Mouse (Mus musculus) neural tube, embryonic 11.5 days (tissue): ENCODE results near the gene Slc22a20. TPM values are rescaled to one million over a fixed set of nuclear protein-coding genes. Genes with fewer than 3 reads are reported as not detected.

Experiments
- ATAC-seq: fragments of 200-750 bp; cut with Nextera tagmentation; 2 replicates; pipeline ENCODE4 v1.8.0; 2017; ENCODE audit warnings: moderate number of reproducible peaks, mild to moderate bottlenecking, moderate TSS enrichment, moderate library complexity; ENCODE audit not compliant: insufficient read depth, low FRiP score, low TSS enrichment
- DNase-seq: peaks from one replicate; pipeline ENCODE4 v3.0.0-alpha.2; 2015; ENCODE audit warnings: low spot score
- H3K27ac ChIP-seq: fragments of 300-500 bp; sonication (generic); 2 replicates; pipeline ENCODE4 v1.5.1; 2014; ENCODE audit warnings: low read depth, mild to moderate bottlenecking, low read length
- H3K27me3 ChIP-seq: fragments of 300-500 bp; sonication (generic); 2 replicates; pipeline ENCODE4 v1.6.1; 2014; ENCODE audit warnings: mild to moderate bottlenecking, low read length, mixed read lengths; ENCODE audit not compliant: control insufficient read depth, insufficient read depth
- H3K36me3 ChIP-seq: fragments of 300-500 bp; sonication (generic); 2 replicates; pipeline ENCODE4 v1.6.1; 2014; ENCODE audit warnings: mild to moderate bottlenecking, low read length, moderate library complexity, mixed read lengths; ENCODE audit not compliant: control insufficient read depth, insufficient read depth
- H3K4me1 ChIP-seq: fragments of 300-500 bp; sonication (generic); 2 replicates; pipeline ENCODE4 v1.6.1; 2014; ENCODE audit warnings: low read length, mixed read lengths; ENCODE audit not compliant: control insufficient read depth, insufficient read depth
- H3K4me2 ChIP-seq: fragments of 300-500 bp; sonication (generic); 2 replicates; pipeline ENCODE4 v1.6.1; 2014; ENCODE audit warnings: low read depth, mild to moderate bottlenecking, moderate library complexity
- H3K4me3 ChIP-seq: fragments of 300-500 bp; sonication (generic); 2 replicates; pipeline ENCODE4 v1.5.1; 2014; ENCODE audit warnings: low read depth, low read length
- H3K9ac ChIP-seq: fragments of 300-500 bp; sonication (generic); 2 replicates; pipeline ENCODE4 v1.6.1; 2014; ENCODE audit warnings: mild to moderate bottlenecking, low read length
- H3K9me3 ChIP-seq: fragments of 300-500 bp; sonication (generic); 2 replicates; pipeline ENCODE4 v1.6.1; 2016; ENCODE audit warnings: low read length; ENCODE audit not compliant: control insufficient read depth
- WGBS: fragments of 180-500 bp; shearing (Covaris S2); extraction: QIAGEN DNeasy Blood & Tissue Kit; methylation state at CpG from one replicate; pipeline ENCODE4 v1.1.7; 2014; 5-methylcytosine and 5-hydroxymethylcytosine counted together
- polyA plus RNA-seq: library from polyadenylated mRNA; unstranded; fragments of >200 nt; fragmentation: Nextera tagmentation; extraction: Ambion mirVana; gene quantifications from 2 replicates; pipeline ENCODE4 v1.2.1, GENCODE M21; 2014

Gene Slc22a20
- polyA plus RNA-seq, 1 experiment from 2014 or later, result not detected

- ATAC-seq (no peak), DNase-seq (no peak)
- WGBS, result 90% methylated on average over 13 of the region's 13 CpGs
- Histone ChIP-seq H3K36me3 (peaks cover 5% of the 10 kb centered on the region), H3K9me3 (no peaks in the 10 kb centered on the region), H3K27ac (no peak overlapping the region), H3K4me1 (no peaks in the 10 kb centered on the region), H3K27me3 (no peaks in the 10 kb centered on the region), H3K4me3 (no peak overlapping the region), H3K4me2 (no peak overlapping the region), H3K9ac (no peak overlapping the region)
These were observed 33.8 kb downstream of the Slc22a20 start for GRCm38 (mm10) chr19:5952071-5952691.

- Histone ChIP-seq H3K9me3 (no peaks in the 10 kb centered on the region), H3K9ac (no peak overlapping the region), H3K4me1 (no peaks in the 10 kb centered on the region), H3K36me3 (peaks cover 5% of the 10 kb centered on the region), H3K27ac (no peak overlapping the region), H3K4me3 (no peak overlapping the region), H3K27me3 (no peaks in the 10 kb centered on the region), H3K4me2 (no peak overlapping the region)
- ATAC-seq, result no peak
- no peak for DNase-seq
- 95% methylated on average over 16 of the region's 16 CpGs for WGBS
These were observed 34.3 kb downstream of the Slc22a20 start for GRCm38 (mm10) chr19:5951631-5952030.

GRCm38 (mm10) chr19:5950218-5950617 lies 35.7 kb downstream of the Slc22a20 start:
- Histone ChIP-seq H3K4me3 (no peak overlapping the region), H3K9me3 (no peaks in the 10 kb centered on the region), H3K9ac (no peak overlapping the region), H3K36me3 (peaks cover 5% of the 10 kb centered on the region), H3K27ac (no peak overlapping the region), H3K4me1 (no peaks in the 10 kb centered on the region), H3K4me2 (no peak overlapping the region), H3K27me3 (no peaks in the 10 kb centered on the region)
- WGBS, result 92% methylated on average over 11 of the region's 11 CpGs
- DNase-seq, result no peak
- no peak for ATAC-seq

- Histone ChIP-seq H3K36me3 (peaks cover 2% of the 10 kb centered on the region), H3K4me3 (no peak overlapping the region), H3K27me3 (no peaks in the 10 kb centered on the region), H3K27ac (no peak overlapping the region), H3K4me2 (no peak overlapping the region), H3K4me1 (no peaks in the 10 kb centered on the region), H3K9ac (no peak overlapping the region), H3K9me3 (no peaks in the 10 kb centered on the region)
- WGBS, result 90% methylated on average over 8 of the region's 8 CpGs
- DNase-seq (no peak), ATAC-seq (no peak)
These were observed 40.1 kb downstream of the Slc22a20 start for GRCm38 (mm10) chr19:5945891-5946290.

- DNase-seq (no peak), ATAC-seq (no peak)
- no peaks in the 10 kb centered on the region for H3K9me3 ChIP-seq
- no peak overlapping the region for H3K4me2 ChIP-seq
- no peak overlapping the region for H3K9ac ChIP-seq
- H3K27ac ChIP-seq, result no peak overlapping the region
- peaks cover 2% of the 10 kb centered on the region for H3K36me3 ChIP-seq
- no peak overlapping the region for H3K4me3 ChIP-seq
- WGBS, result 88% methylated on average over 7 of the region's 7 CpGs
- H3K27me3 ChIP-seq, result no peaks in the 10 kb centered on the region
- H3K4me1 ChIP-seq, result no peaks in the 10 kb centered on the region
These were observed 40.9 kb downstream of the Slc22a20 start for GRCm38 (mm10) chr19:5945027-5945426.

- Histone ChIP-seq H3K27ac (no peak overlapping the region), H3K4me2 (no peak overlapping the region), H3K4me3 (no peak overlapping the region), H3K27me3 (no peaks in the 10 kb centered on the region), H3K9me3 (no peaks in the 10 kb centered on the region), H3K36me3 (peaks cover 3% of the 10 kb centered on the region), H3K4me1 (no peaks in the 10 kb centered on the region), H3K9ac (no peak overlapping the region)
- WGBS, result 81% methylated on average over 8 of the region's 8 CpGs
- ATAC-seq, result no peak
- no peak for DNase-seq
These were observed 41.8 kb downstream of the Slc22a20 start for GRCm38 (mm10) chr19:5944145-5944544.

- Histone ChIP-seq H3K36me3 (peaks cover 3% of the 10 kb centered on the region; the same call in 1 of the 2 replicates), H3K4me3 (no peak overlapping the region), H3K4me1 (no peaks in the 10 kb centered on the region), H3K9me3 (no peaks in the 10 kb centered on the region), H3K9ac (no peak overlapping the region), H3K27me3 (no peaks in the 10 kb centered on the region), H3K4me2 (no peak overlapping the region), H3K27ac (no peak overlapping the region)
- no peak for ATAC-seq
- WGBS, result 94% methylated on average over 15 of the region's 15 CpGs
- no peak for DNase-seq
These were observed 42.5 kb downstream of the Slc22a20 start for GRCm38 (mm10) chr19:5943404-5943803.

GRCm38 (mm10) chr19:5942581-5942980 lies 43.4 kb downstream of the Slc22a20 start:
- peaks cover 3% of the 10 kb centered on the region; the same call in 1 of the 2 replicates for H3K36me3 ChIP-seq
- peaks cover 3% of the 10 kb centered on the region; the same call in 1 of the 2 replicates for H3K4me1 ChIP-seq
- 91% methylated on average over 7 of the region's 7 CpGs for WGBS

GRCm38 (mm10) chr19:5940656-5941055 lies 45.3 kb downstream of the Slc22a20 start:
- WGBS, result 93% methylated on average over 10 of the region's 10 CpGs
- Histone ChIP-seq H3K4me3 (no peak overlapping the region), H3K36me3 (peaks cover 3% of the 10 kb centered on the region; the same call in 1 of the 2 replicates), H3K27me3 (no peaks in the 10 kb centered on the region), H3K27ac (no peak overlapping the region), H3K9ac (no peak overlapping the region), H3K4me2 (no peak overlapping the region), H3K4me1 (peaks cover 3% of the 10 kb centered on the region; the same call in 1 of the 2 replicates), H3K9me3 (no peaks in the 10 kb centered on the region)
- ATAC-seq (no peak), DNase-seq (no peak)

More at GRCm38 (mm10) chr19:5942581-5942980, 43.4 kb downstream of the Slc22a20 start:
- no peaks in the 10 kb centered on the region for H3K27me3 ChIP-seq
- no peak overlapping the region for H3K4me2 ChIP-seq
- ATAC-seq (no peak), DNase-seq (no peak)
- no peak overlapping the region for H3K9ac ChIP-seq
- H3K9me3 ChIP-seq, result no peaks in the 10 kb centered on the region
- H3K4me3 ChIP-seq, result no peak overlapping the region
- H3K27ac ChIP-seq, result no peak overlapping the region
